Mouse (Mus musculus): ENCODE measurements around the gene Farsa. TPM values are rescaled to one million over a fixed set of nuclear protein-coding genes. Genes with fewer than 3 reads are reported as not detected.

Gene Farsa
- 11.0 and 13.6 TPM in 2 replicates for total RNA-seq (2014; rRNA removed)
- polyA plus RNA-seq (2012; rRNA removed) = 24.1 and 32.4 TPM in 2 replicates

- no peaks in the 10 kb centered on the region for H3K27me3 ChIP-seq (ENCODE audit: control insufficient read depth, insufficient read depth, low read length)
- 1% methylated on average over 39 of the region's 39 CpGs for WGBS
- TF ChIP-seq POLR2A (IDR thresholded peaks at IDR 0.05; ENCODE audit: extremely low read depth, insufficient read depth, low read length) = peak; percentile 85
- no peak for TF ChIP-seq CTCF (IDR thresholded peaks at IDR 0.05; ENCODE audit: low read depth, low read length)
These were observed at the start of gene Farsa for GRCm38 (mm10) chr8:84856864-84857441. Farsa (plus strand) TSS chr8:84856989.

GRCm38 (mm10) chr8:84809109-84809940, 47.5 kb upstream of the Farsa start:
- peaks cover 2% of the 10 kb centered on the region; the same call in 1 of the 2 replicates for H3K4me1 ChIP-seq (ENCODE audit: control insufficient read depth, insufficient read depth, low read length)
- no peak overlapping the region for H3K27ac ChIP-seq (replicated peaks; ENCODE audit: insufficient read depth, low read depth, low read length)
- WGBS = 80% methylated on average over 12 of the region's 12 CpGs
- no peak for DNase-seq (ENCODE audit: extremely low read depth, low read depth, low spot score)
- TF ChIP-seq POLR2A (IDR thresholded peaks at IDR 0.05; ENCODE audit: extremely low read depth, insufficient read depth, low read length) = no peak
- no peak for TF ChIP-seq CTCF (IDR thresholded peaks at IDR 0.05; ENCODE audit: low read depth, low read length)
- no peak overlapping the region for H3K9ac ChIP-seq (ENCODE audit: low read depth, low read length)
- H3K4me3 ChIP-seq (ENCODE audit: insufficient read depth, low read depth, low read length) = no peak overlapping the region
- no peaks in the 10 kb centered on the region for H3K36me3 ChIP-seq (ENCODE audit: control insufficient read depth, insufficient read depth, low read length)
- H3K79me2 ChIP-seq (ENCODE audit: control insufficient read depth, insufficient read depth, low read length) = no peaks in the 10 kb centered on the region
- no peaks in the 10 kb centered on the region for H3K27me3 ChIP-seq (ENCODE audit: control insufficient read depth, insufficient read depth, low read length)

More at GRCm38 (mm10) chr8:84856864-84857441, at the start of gene Farsa:
- Histone ChIP-seq H3K36me3 (ENCODE audit: control insufficient read depth, insufficient read depth, low read length) (peaks cover 5% of the 10 kb centered on the region; the same call in 1 of the 2 replicates), H3K9ac (ENCODE audit: low read depth, low read length) (peak within 1 kb of the TSS; percentile 93), H3K27ac (replicated peaks; ENCODE audit: insufficient read depth, low read depth, low read length) (peak within 1 kb of the TSS; percentile 58; the same call in 1 of the 2 replicates), H3K4me1 (ENCODE audit: control insufficient read depth, insufficient read depth, low read length) (peaks cover 4% of the 10 kb centered on the region; the same call in 1 of the 2 replicates), H3K79me2 (ENCODE audit: control insufficient read depth, insufficient read depth, low read length) (peaks cover 9% of the 10 kb centered on the region; the same call in 1 of the 2 replicates), H3K4me3 (ENCODE audit: insufficient read depth, low read depth, low read length) (peak within 1 kb of the TSS; percentile 83)
- DNase-seq (ENCODE audit: extremely low read depth, low read depth, low spot score) = peak; percentile 90

GRCm38 (mm10) chr8:84809941-84810280, 46.9 kb upstream of the Farsa start:
- Histone ChIP-seq H3K36me3 (ENCODE audit: control insufficient read depth, insufficient read depth, low read length) (no peaks in the 10 kb centered on the region), H3K9ac (ENCODE audit: low read depth, low read length) (no peak overlapping the region), H3K4me3 (ENCODE audit: insufficient read depth, low read depth, low read length) (no peak overlapping the region), H3K4me1 (ENCODE audit: control insufficient read depth, insufficient read depth, low read length) (peaks cover 2% of the 10 kb centered on the region; the same call in 1 of the 2 replicates), H3K27ac (replicated peaks; ENCODE audit: insufficient read depth, low read depth, low read length) (no peak overlapping the region), H3K79me2 (ENCODE audit: control insufficient read depth, insufficient read depth, low read length) (no peaks in the 10 kb centered on the region), H3K27me3 (ENCODE audit: control insufficient read depth, insufficient read depth, low read length) (no peaks in the 10 kb centered on the region)
- no peak for TF ChIP-seq POLR2A (IDR thresholded peaks at IDR 0.05; ENCODE audit: extremely low read depth, insufficient read depth, low read length)
- no peak for TF ChIP-seq CTCF (IDR thresholded peaks at IDR 0.05; ENCODE audit: low read depth, low read length)
- DNase-seq (ENCODE audit: extremely low read depth, low read depth, low spot score) = no peak
- WGBS = 80% methylated on average over 5 of the region's 5 CpGs

GRCm38 (mm10) chr8:84810896-84811295, 45.9 kb upstream of the Farsa start:
- no peak for TF ChIP-seq POLR2A (IDR thresholded peaks at IDR 0.05; ENCODE audit: extremely low read depth, insufficient read depth, low read length)
- peak; percentile 77 for TF ChIP-seq CTCF (IDR thresholded peaks at IDR 0.05; ENCODE audit: low read depth, low read length)
- H3K4me3 ChIP-seq (ENCODE audit: insufficient read depth, low read depth, low read length) = peak overlapping the region; percentile 31

GRCm38 (mm10) chr8:84811303-84811702, 45.5 kb upstream of the Farsa start:
- Histone ChIP-seq H3K9ac (ENCODE audit: low read depth, low read length) (no peak overlapping the region), H3K27ac (replicated peaks; ENCODE audit: insufficient read depth, low read depth, low read length) (no peak overlapping the region), H3K4me1 (ENCODE audit: control insufficient read depth, insufficient read depth, low read length) (peaks cover 2% of the 10 kb centered on the region; the same call in 1 of the 2 replicates), H3K27me3 (ENCODE audit: control insufficient read depth, insufficient read depth, low read length) (no peaks in the 10 kb centered on the region), H3K4me3 (ENCODE audit: insufficient read depth, low read depth, low read length) (peak overlapping the region; percentile 31), H3K79me2 (ENCODE audit: control insufficient read depth, insufficient read depth, low read length) (no peaks in the 10 kb centered on the region), H3K36me3 (ENCODE audit: control insufficient read depth, insufficient read depth, low read length) (no peaks in the 10 kb centered on the region)
- TF ChIP-seq POLR2A (IDR thresholded peaks at IDR 0.05; ENCODE audit: extremely low read depth, insufficient read depth, low read length) (no peak), CTCF (IDR thresholded peaks at IDR 0.05; ENCODE audit: low read depth, low read length) (no peak)
- WGBS = 39% methylated on average over 10 of the region's 10 CpGs
- no peak for DNase-seq (ENCODE audit: extremely low read depth, low read depth, low spot score)

More at GRCm38 (mm10) chr8:84810896-84811295, 45.9 kb upstream of the Farsa start:
- no peak overlapping the region for H3K9ac ChIP-seq (ENCODE audit: low read depth, low read length)
- H3K27ac ChIP-seq (replicated peaks; ENCODE audit: insufficient read depth, low read depth, low read length) = no peak overlapping the region
- no peak for DNase-seq (ENCODE audit: extremely low read depth, low read depth, low spot score)
- peaks cover 2% of the 10 kb centered on the region; the same call in 1 of the 2 replicates for H3K4me1 ChIP-seq (ENCODE audit: control insufficient read depth, insufficient read depth, low read length)
- H3K27me3 ChIP-seq (ENCODE audit: control insufficient read depth, insufficient read depth, low read length) = no peaks in the 10 kb centered on the region
- 1% methylated on average over 30 of the region's 32 CpGs for WGBS
- H3K79me2 ChIP-seq (ENCODE audit: control insufficient read depth, insufficient read depth, low read length) = no peaks in the 10 kb centered on the region
- H3K36me3 ChIP-seq (ENCODE audit: control insufficient read depth, insufficient read depth, low read length) = no peaks in the 10 kb centered on the region

Data from liver, adult 2 months (tissue).